Mouse (Mus musculus): Measurements from ENCODE around the gene Sec16a. TPM values are rescaled to one million over a fixed set of nuclear protein-coding genes. Genes with fewer than 3 reads are reported as not detected.
"Not testable (repeated sequence)": the region's sequence is repeated elsewhere in the genome, so short reads cannot be mapped to it uniquely, and the experiment has no call there.

The Sec16a gene
- polyA plus RNA-seq, 1 experiment from 2014 or later, result 7.8 TPM

DNA sequence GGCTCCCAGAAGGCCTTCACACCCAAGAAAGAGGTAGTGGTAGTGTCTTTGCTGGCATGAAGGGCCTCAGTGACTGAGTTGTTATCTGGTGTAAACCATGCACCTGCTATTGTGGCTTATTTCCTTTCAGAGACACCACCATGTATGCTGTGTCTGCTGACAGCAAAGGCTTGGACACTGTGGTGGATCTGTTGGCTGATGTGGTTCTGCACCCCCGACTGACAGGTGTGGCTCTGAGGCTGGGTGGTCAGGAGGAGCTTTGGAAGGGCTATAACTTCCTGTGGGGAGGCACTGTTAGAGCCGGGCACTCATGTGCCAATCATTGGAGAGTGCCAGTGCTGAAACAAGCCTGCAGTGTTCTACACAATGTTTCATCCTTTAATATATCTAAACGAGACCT is 54.1 kb downstream of the Sec16a start:
- Histone ChIP-seq H3K9ac (replicated peaks) (no peak overlapping the region), H3K4me3 (ENCODE audit: low read depth, low read length) (no peak overlapping the region), H3K9me3 (ENCODE audit: low read length) (no peaks in the 10 kb centered on the region), H3K4me1 (ENCODE audit: insufficient read depth) (peaks cover 13% of the 10 kb centered on the region), H3K36me3 (replicated peaks; ENCODE audit: insufficient read depth, low read length) (peaks cover 69% of the 10 kb centered on the region), H3K4me2 (ENCODE audit: low read depth, low read length) (no peak overlapping the region), H3K27ac (ENCODE audit: low read depth) (no peak overlapping the region), H3K27me3 (ENCODE audit: insufficient read depth, low read length) (no peaks in the 10 kb centered on the region)
- WGBS (ENCODE audit: insufficient replicate concordance), result 63% methylated on average over 3 of the region's 3 CpGs
- DNase-seq (no peak), ATAC-seq (no peak)
- TF ChIP-seq EP300 (IDR thresholded peaks at IDR 0.05; ENCODE audit: low read depth) (no peak), CTCF (IDR thresholded peaks at IDR 0.05; ENCODE audit: low read depth) (no peak)

DNA sequence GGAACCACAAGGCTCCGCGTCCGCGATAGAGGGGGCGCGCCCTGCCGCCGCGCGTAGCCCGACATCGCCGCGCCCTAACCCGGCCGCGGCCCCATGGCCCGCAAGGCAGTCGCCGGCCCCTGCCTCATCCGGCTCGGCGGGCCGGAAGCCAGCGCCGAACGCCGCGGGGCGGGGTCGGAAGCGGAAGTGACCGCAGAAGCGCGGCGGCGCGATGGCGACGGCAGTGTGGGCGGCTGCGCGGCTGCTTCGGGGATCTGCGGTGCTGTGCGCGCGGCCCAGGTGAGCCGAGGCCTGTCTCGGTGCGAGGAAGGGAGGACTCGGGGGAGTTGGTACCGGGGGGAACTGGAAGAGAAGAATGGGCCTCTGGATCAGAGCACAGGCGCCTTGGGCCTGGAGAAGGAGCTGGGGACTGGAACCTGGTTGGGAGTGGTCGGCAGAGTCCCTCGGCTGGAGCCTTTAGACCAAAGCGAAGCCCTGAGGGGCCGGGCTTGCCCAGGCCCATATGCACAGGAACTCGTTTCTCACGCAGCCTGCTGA is 55.8 kb downstream of the Sec16a start, which contains the start of the genes Entr1 and Pmpca:
Gene Entr1 (minus strand): TSS at position 163 of the 537 bp plus-strand sequence.
Gene Pmpca (plus strand): TSS at position 186 of the 537 bp plus-strand sequence.
- Histone ChIP-seq H3K36me3 (replicated peaks; ENCODE audit: insufficient read depth, low read length) (peaks cover 68% of the 10 kb centered on the region), H3K9ac (replicated peaks) (peak within 1 kb of the TSS; percentile 96), H3K9me3 (ENCODE audit: low read length) (no peaks in the 10 kb centered on the region), H3K4me3 (ENCODE audit: low read depth, low read length) (peak within 1 kb of the TSS; percentile 92), H3K27ac (ENCODE audit: low read depth) (peak within 1 kb of the TSS; percentile 67), H3K4me1 (ENCODE audit: insufficient read depth) (peaks cover 13% of the 10 kb centered on the region), H3K27me3 (ENCODE audit: insufficient read depth, low read length) (no peaks in the 10 kb centered on the region), H3K4me2 (ENCODE audit: low read depth, low read length) (peak within 1 kb of the TSS; percentile 94)
- ATAC-seq (peak; percentile 93), DNase-seq (peak; percentile 91)
- TF ChIP-seq EP300 (IDR thresholded peaks at IDR 0.05; ENCODE audit: low read depth) (no peak), CTCF (IDR thresholded peaks at IDR 0.05; ENCODE audit: low read depth) (no peak)
- WGBS (ENCODE audit: insufficient replicate concordance), result 0% methylated on average over 36 of the region's 60 CpGs

DNA sequence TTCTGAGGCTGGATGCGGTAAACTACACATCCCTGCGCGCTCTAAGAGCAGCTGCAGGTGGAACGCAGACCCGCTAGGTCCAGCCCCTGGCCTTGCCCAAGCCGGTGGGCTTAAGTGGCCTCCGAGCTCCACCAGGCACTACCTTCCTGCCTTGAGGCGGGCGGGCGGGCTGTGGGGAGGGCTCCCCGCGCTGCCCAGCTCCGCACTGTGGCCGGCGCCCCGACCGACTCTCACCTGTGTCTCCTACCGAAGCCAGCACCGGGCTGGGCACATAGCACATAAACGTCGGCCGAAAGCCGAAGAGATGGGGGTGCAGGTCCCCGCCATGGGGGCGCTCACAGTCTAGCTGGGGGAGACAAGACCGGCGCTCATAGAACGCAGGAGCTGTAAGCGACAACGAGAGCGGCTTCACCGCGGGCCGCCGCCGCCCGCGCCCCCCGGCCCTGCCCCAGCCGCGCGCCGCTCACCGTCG is 56.3 kb downstream of the Sec16a start:
- ATAC-seq, result peak; percentile 71
- Histone ChIP-seq H3K9me3 (ENCODE audit: low read length) (no peaks in the 10 kb centered on the region), H3K27ac (ENCODE audit: low read depth) (peak overlapping the region; percentile 67), H3K4me2 (ENCODE audit: low read depth, low read length) (peak overlapping the region; percentile 94), H3K4me1 (ENCODE audit: insufficient read depth) (peaks cover 13% of the 10 kb centered on the region), H3K4me3 (ENCODE audit: low read depth, low read length) (peak overlapping the region; percentile 92), H3K27me3 (ENCODE audit: insufficient read depth, low read length) (no peaks in the 10 kb centered on the region), H3K36me3 (replicated peaks; ENCODE audit: insufficient read depth, low read length) (peaks cover 68% of the 10 kb centered on the region), H3K9ac (replicated peaks) (peak overlapping the region; percentile 96)
- DNase-seq, result no peak
- WGBS (ENCODE audit: insufficient replicate concordance), result 3% methylated on average over 31 of the region's 45 CpGs
- no peak for TF ChIP-seq EP300 (IDR thresholded peaks at IDR 0.05; ENCODE audit: low read depth)
- no peak for TF ChIP-seq CTCF (IDR thresholded peaks at IDR 0.05; ENCODE audit: low read depth)

DNA sequence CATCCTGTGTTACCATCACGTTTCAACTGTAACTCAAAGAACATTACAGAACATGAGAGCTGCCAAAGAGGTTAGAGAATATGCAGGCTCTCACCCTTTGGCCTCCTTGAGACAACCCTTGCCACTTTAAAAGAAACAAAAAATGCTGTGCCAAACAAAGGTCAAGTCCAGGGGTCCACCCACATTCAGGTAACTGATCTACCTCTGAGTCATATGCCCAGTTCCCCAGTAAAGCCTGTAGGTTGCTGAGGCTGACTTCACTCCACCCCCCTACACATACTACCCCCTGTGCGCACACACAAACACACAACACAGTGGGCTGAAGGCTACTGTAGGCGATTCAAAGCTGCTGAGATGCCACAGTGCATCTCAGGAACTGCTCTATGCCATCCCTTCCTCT is 57.3 kb downstream of the Sec16a start:
- peaks cover 13% of the 10 kb centered on the region for H3K4me1 ChIP-seq (ENCODE audit: insufficient read depth)
- H3K4me2 ChIP-seq (ENCODE audit: low read depth, low read length), result peak overlapping the region; percentile 94
- TF ChIP-seq EP300 (IDR thresholded peaks at IDR 0.05; ENCODE audit: low read depth), result no peak
- no peak for TF ChIP-seq CTCF (IDR thresholded peaks at IDR 0.05; ENCODE audit: low read depth)
- DNase-seq (no peak), ATAC-seq (no peak)
- H3K36me3 ChIP-seq (replicated peaks; ENCODE audit: insufficient read depth, low read length), result peaks cover 61% of the 10 kb centered on the region
- 0 out of 2 replicates have a peak overlapping the region, but pooled peaks have one; percentile 92 for H3K4me3 ChIP-seq (ENCODE audit: low read depth, low read length)
- 74% methylated on average over 3 of the region's 3 CpGs for WGBS (ENCODE audit: insufficient replicate concordance)
- H3K9ac ChIP-seq (replicated peaks), result peak overlapping the region; percentile 30
- H3K9me3 ChIP-seq (ENCODE audit: low read length), result no peaks in the 10 kb centered on the region
- H3K27me3 ChIP-seq (ENCODE audit: insufficient read depth, low read length), result no peaks in the 10 kb centered on the region
- no peak overlapping the region for H3K27ac ChIP-seq (ENCODE audit: low read depth)

DNA sequence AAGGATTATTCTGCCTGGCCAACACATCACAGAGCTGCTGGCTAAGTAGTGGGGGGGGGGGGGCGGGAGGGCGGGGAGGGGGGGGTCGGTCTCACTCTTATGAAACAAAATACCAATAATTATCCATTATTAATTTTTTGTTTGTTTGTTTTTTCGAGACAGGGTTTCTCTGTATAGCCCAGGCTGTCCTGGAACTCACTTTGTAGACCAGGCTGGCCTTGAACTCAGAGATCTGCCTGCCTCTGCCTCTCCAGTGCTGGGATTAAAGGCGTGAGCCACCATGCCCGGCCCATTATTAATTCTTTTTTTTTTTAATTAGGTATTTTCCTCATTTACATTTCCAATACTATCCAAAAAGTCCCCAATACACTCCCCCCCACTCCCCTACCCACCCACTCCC is 64.1 kb downstream of the Sec16a start:
- H3K27me3 ChIP-seq (ENCODE audit: insufficient read depth, low read length); ATAC-seq; H3K9me3 ChIP-seq (ENCODE audit: low read length); H3K27ac ChIP-seq (ENCODE audit: low read depth); DNase-seq; H3K4me1 ChIP-seq (ENCODE audit: insufficient read depth): not testable (repeated sequence)
- Histone ChIP-seq H3K4me2 (ENCODE audit: low read depth, low read length) (peak overlapping the region; percentile 99), H3K36me3 (replicated peaks; ENCODE audit: insufficient read depth, low read length) (peaks cover 57% of the 10 kb centered on the region), H3K4me3 (ENCODE audit: low read depth, low read length) (peak overlapping the region; percentile 82), H3K9ac (replicated peaks) (peak overlapping the region; percentile 83; the same call in 1 of the 2 replicates)
- WGBS (ENCODE audit: insufficient replicate concordance), result 26% methylated on average over 6 of the region's 6 CpGs

DNA sequence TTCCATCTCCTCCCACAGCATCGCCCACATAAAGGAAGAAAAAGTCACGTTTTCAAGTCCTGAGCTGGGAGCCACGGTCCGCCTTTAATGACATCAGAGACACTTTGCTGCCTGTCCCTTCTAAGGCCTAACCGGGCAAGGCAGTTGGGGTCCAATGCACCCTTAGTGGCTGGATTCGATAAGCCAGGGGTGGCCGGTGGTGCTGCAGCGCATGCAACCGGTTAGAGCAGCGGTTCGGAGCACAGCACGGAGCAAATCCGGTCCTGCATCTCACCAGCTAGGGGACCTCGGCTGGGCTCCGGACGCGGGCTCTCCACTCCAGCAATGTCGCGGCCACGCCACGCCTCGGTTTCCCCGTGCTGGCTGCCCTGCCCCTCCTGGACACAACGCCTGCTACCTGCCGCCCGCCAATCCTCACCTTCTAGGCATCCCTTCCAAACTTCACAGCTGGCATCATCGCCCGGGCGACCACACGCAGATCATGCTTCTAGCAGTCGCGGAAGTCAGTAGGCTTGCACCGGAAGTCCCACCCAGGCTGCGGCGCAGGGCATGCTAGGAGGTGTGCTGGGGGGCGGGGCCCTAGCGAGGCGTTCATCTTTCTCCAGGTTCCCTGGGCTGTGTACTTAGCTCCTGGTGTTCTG is 64.8 kb downstream of the Sec16a start, which contains the start of gene Snapc4:
Gene Snapc4 (minus strand): TSS at position 523 of the 641 bp plus-strand sequence.
- Histone ChIP-seq H3K4me2 (ENCODE audit: low read depth, low read length) (peak within 1 kb of the TSS; percentile 99), H3K9ac (replicated peaks) (peak within 1 kb of the TSS; percentile 83), H3K27ac (ENCODE audit: low read depth) (peak within 1 kb of the TSS; percentile 71), H3K36me3 (replicated peaks; ENCODE audit: insufficient read depth, low read length) (peaks cover 55% of the 10 kb centered on the region), H3K4me1 (ENCODE audit: insufficient read depth) (peaks cover 6% of the 10 kb centered on the region), H3K27me3 (ENCODE audit: insufficient read depth, low read length) (no peaks in the 10 kb centered on the region), H3K9me3 (ENCODE audit: low read length) (no peaks in the 10 kb centered on the region), H3K4me3 (ENCODE audit: low read depth, low read length) (peak within 1 kb of the TSS; percentile 82)
- DNase-seq (peak; percentile 89), ATAC-seq (peak; percentile 91)
- TF ChIP-seq EP300 (IDR thresholded peaks at IDR 0.05; ENCODE audit: low read depth) (no peak), CTCF (IDR thresholded peaks at IDR 0.05; ENCODE audit: low read depth) (no peak)
- under 1% methylated on average over 38 of the region's 38 CpGs for WGBS (ENCODE audit: insufficient replicate concordance)
